Mouse (Mus musculus) forebrain, postnatal 0 days (tissue): ENCODE measurements around the gene Hes2. TPM values are rescaled to one million over a fixed set of nuclear protein-coding genes. Genes with fewer than 3 reads are reported as not detected.

Experiments used
- ATAC-seq: fragments of 200-750 bp; cut with Nextera tagmentation; 2 replicates; pipeline ENCODE4 v1.8.0; 2017; ENCODE audit warnings: mild to moderate bottlenecking, moderate library complexity
- DNase-seq: peaks from one replicate; pipeline ENCODE4 v3.0.0-alpha.2; 2015
- H3K27ac ChIP-seq: fragments of 300-500 bp; sonication (generic); 2 replicates; pipeline ENCODE4 v1.5.1; 2014; ENCODE audit warnings: low read depth, mild to moderate bottlenecking, antibody characterized with exemption, low read length, moderate library complexity, mixed read lengths
- H3K27me3 ChIP-seq: fragments of 300-500 bp; sonication (generic); 2 replicates; pipeline ENCODE4 v1.6.1; 2014; ENCODE audit warnings: mild to moderate bottlenecking, low read length, mixed read lengths; ENCODE audit not compliant: insufficient read depth
- H3K36me3 ChIP-seq: fragments of 300-500 bp; sonication (generic); 2 replicates; pipeline ENCODE4 v1.6.1; 2014; ENCODE audit warnings: mild to moderate bottlenecking, moderate library complexity; ENCODE audit not compliant: insufficient read depth
- H3K4me1 ChIP-seq: fragments of 300-500 bp; sonication (generic); 2 replicates; pipeline ENCODE4 v1.6.1; 2014; ENCODE audit warnings: antibody characterized with exemption; ENCODE audit not compliant: insufficient read depth
- H3K4me2 ChIP-seq: fragments of 300-500 bp; sonication (generic); 2 replicates; pipeline ENCODE4 v1.6.1; 2014; ENCODE audit warnings: low read depth, mild to moderate bottlenecking, moderate library complexity
- H3K4me3 ChIP-seq: fragments of 300-500 bp; sonication (generic); 2 replicates; pipeline ENCODE4 v1.5.1; 2014; ENCODE audit warnings: low read depth, low read length, mixed read lengths
- H3K9ac ChIP-seq: fragments of 300-500 bp; sonication (generic); 2 replicates; pipeline ENCODE4 v1.6.1; 2014; ENCODE audit warnings: mild to moderate bottlenecking
- H3K9me3 ChIP-seq: fragments of 300-500 bp; sonication (generic); 2 replicates; pipeline ENCODE4 v1.6.1; 2016; ENCODE audit warnings: low read length
- CTCF ChIP-seq: sonication (generic); IDR thresholded peaks from 2 replicates; pipeline ENCODE4 v1.5.1; 2016; ENCODE audit warnings: antibody characterized with exemption, control low read depth, low read depth
- WGBS: fragments of 180-500 bp; shearing (Covaris S2); extraction: QIAGEN DNeasy Blood & Tissue Kit; methylation state at CpG from one replicate; pipeline ENCODE4 v1.1.7; 2014; 5-methylcytosine and 5-hydroxymethylcytosine counted together
- polyA plus RNA-seq: library from polyadenylated mRNA; unstranded; fragments of >200 nt; fragmentation: Nextera tagmentation; extraction: Ambion mirVana; gene quantifications from 2 replicates; pipeline ENCODE4 v1.2.1, GENCODE M21; 2015
- total RNA-seq: library from RNA; depleted of rRNA; stranded (reverse); fragments of >200 nt; gene quantifications from 2 replicates; pipeline ENCODE4 v1.2.3, GENCODE M21; 2014

The Hes2 gene
- total and polyA plus RNA-seq, 2 experiments from 2014 or later = not detected

- H3K9ac ChIP-seq = no peak overlapping the region
These were observed 21.4 kb downstream of the Hes2 start for GRCm38 (mm10) chr4:152179946-152180660.

GRCm38 (mm10) chr4:152182205-152182604 is 23.5 kb downstream of the Hes2 start:
- H3K36me3 ChIP-seq = peaks cover 2% of the 10 kb centered on the region
- peaks cover 28% of the 10 kb centered on the region for H3K4me1 ChIP-seq
- WGBS = 91% methylated on average over 10 of the region's 10 CpGs
- H3K27ac ChIP-seq = no peak overlapping the region
- no peaks in the 10 kb centered on the region for H3K27me3 ChIP-seq
- H3K9ac ChIP-seq = no peak overlapping the region
- H3K4me3 ChIP-seq = no peak overlapping the region
- ATAC-seq (no peak), DNase-seq (no peak)
- no peak for TF ChIP-seq CTCF
- H3K4me2 ChIP-seq = no peak overlapping the region
- H3K9me3 ChIP-seq = no peaks in the 10 kb centered on the region

More at GRCm38 (mm10) chr4:152179946-152180660, 21.4 kb downstream of the Hes2 start:
- Histone ChIP-seq H3K4me1 (peaks cover 16% of the 10 kb centered on the region; the same call in 1 of the 2 replicates), H3K4me3 (no peak overlapping the region), H3K36me3 (peaks cover 2% of the 10 kb centered on the region), H3K4me2 (peak overlapping the region; percentile 83), H3K9me3 (no peaks in the 10 kb centered on the region), H3K27ac (no peak overlapping the region), H3K27me3 (no peaks in the 10 kb centered on the region)
- no peak for TF ChIP-seq CTCF
- WGBS = 88% methylated on average over 16 of the region's 16 CpGs
- no peak for ATAC-seq
- DNase-seq = no peak

GRCm38 (mm10) chr4:152184353-152185035 is 25.8 kb downstream of the Hes2 start:
- Histone ChIP-seq H3K27ac (peak overlapping the region; percentile 71), H3K9ac (peak overlapping the region; percentile 14; the same call in 1 of the 2 replicates), H3K36me3 (peaks cover 2% of the 10 kb centered on the region), H3K4me2 (no peak overlapping the region), H3K4me1 (peaks cover 23% of the 10 kb centered on the region), H3K27me3 (no peaks in the 10 kb centered on the region), H3K4me3 (no peak overlapping the region), H3K9me3 (no peaks in the 10 kb centered on the region)
- WGBS = 37% methylated on average over 7 of the region's 7 CpGs
- ATAC-seq = peak; percentile 84
- DNase-seq = peak; percentile 76
- TF ChIP-seq CTCF = peak; percentile 71

GRCm38 (mm10) chr4:152185137-152185509 is 26.5 kb downstream of the Hes2 start:
- DNase-seq (peak; percentile 46), ATAC-seq (peak; percentile 51)
- peak overlapping the region; percentile 14; the same call in 1 of the 2 replicates for H3K9ac ChIP-seq
- H3K4me2 ChIP-seq = peak overlapping the region; percentile 20; the same call in 1 of the 2 replicates
- H3K27ac ChIP-seq = peak overlapping the region; percentile 60
- peak; percentile 33 for TF ChIP-seq CTCF
- peaks cover 2% of the 10 kb centered on the region for H3K36me3 ChIP-seq
- no peak overlapping the region for H3K4me3 ChIP-seq
- no peaks in the 10 kb centered on the region for H3K27me3 ChIP-seq
- 12% methylated on average over 3 of the region's 3 CpGs for WGBS
- peaks cover 16% of the 10 kb centered on the region for H3K4me1 ChIP-seq
- H3K9me3 ChIP-seq = no peaks in the 10 kb centered on the region

GRCm38 (mm10) chr4:152185510-152186204 is 27.0 kb downstream of the Hes2 start:
- H3K4me2 ChIP-seq = peak overlapping the region; percentile 20
- DNase-seq = peak; percentile 57

GRCm38 (mm10) chr4:152186205-152187082 is 27.8 kb downstream of the Hes2 start:
- no peak for TF ChIP-seq CTCF
- H3K4me3 ChIP-seq = no peak overlapping the region
- H3K9ac ChIP-seq = no peak overlapping the region
- H3K27me3 ChIP-seq = no peaks in the 10 kb centered on the region
- DNase-seq (no peak), ATAC-seq (no peak)
- H3K36me3 ChIP-seq = peaks cover 2% of the 10 kb centered on the region; the same call in 1 of the 2 replicates
- peaks cover 13% of the 10 kb centered on the region for H3K4me1 ChIP-seq
- no peaks in the 10 kb centered on the region for H3K9me3 ChIP-seq
- peak overlapping the region; percentile 60 for H3K27ac ChIP-seq
- 36% methylated on average over 14 of the region's 14 CpGs for WGBS
- H3K4me2 ChIP-seq = peak overlapping the region; percentile 20; the same call in 1 of the 2 replicates

More at GRCm38 (mm10) chr4:152185510-152186204, 27.0 kb downstream of the Hes2 start:
- H3K9me3 ChIP-seq = no peaks in the 10 kb centered on the region
- peak; percentile 61 for ATAC-seq
- H3K4me3 ChIP-seq = no peak overlapping the region
- peak overlapping the region; percentile 60 for H3K27ac ChIP-seq
- WGBS = 6% methylated on average over 19 of the region's 19 CpGs
- H3K27me3 ChIP-seq = no peaks in the 10 kb centered on the region
- H3K9ac ChIP-seq = 0 out of 2 replicates have a peak overlapping the region, but pooled peaks have one; percentile 14
- peaks cover 2% of the 10 kb centered on the region; the same call in 1 of the 2 replicates for H3K36me3 ChIP-seq
- peaks cover 13% of the 10 kb centered on the region for H3K4me1 ChIP-seq
- TF ChIP-seq CTCF = no peak
